Mouse (Mus musculus) splenic B cell, adult 2 months (primary cell): ENCODE measurements around the gene Pfn1.

Experiments
- DNase-seq: peaks from one replicate; pipeline ENCODE4 v3.0.0-alpha.2; 2011; ENCODE audit warnings: low read depth, low spot score
- H3K27me3 ChIP-seq: 2 replicates; pipeline ENCODE4 v1.6.1; 2012; ENCODE audit warnings: mild to moderate bottlenecking, low read length, moderate library complexity, mixed read lengths; ENCODE audit not compliant: control insufficient read depth, poor library complexity, insufficient read depth, severe bottlenecking
- H3K36me3 ChIP-seq: 2 replicates; pipeline ENCODE4 v1.6.1; 2012; ENCODE audit warnings: mild to moderate bottlenecking, low read length, moderate library complexity, mixed read lengths; ENCODE audit not compliant: control insufficient read depth, poor library complexity, insufficient read depth, severe bottlenecking

The Pfn1 gene

GRCm38 (mm10) chr11:70683640-70684039 is 29.2 kb upstream of the Pfn1 start:
- Histone ChIP-seq H3K36me3 (peaks cover 7% of the 10 kb centered on the region), H3K27me3 (no peaks in the 10 kb centered on the region)
- DNase-seq = no peak

- Histone ChIP-seq H3K36me3 (peaks cover 8% of the 10 kb centered on the region), H3K27me3 (no peaks in the 10 kb centered on the region)
- DNase-seq = peak; percentile 57
Measured at GRCm38 (mm10) chr11:70681897-70682581, 27.6 kb upstream of the Pfn1 start.

- H3K27me3 ChIP-seq = no peaks in the 10 kb centered on the region
- peaks cover 10% of the 10 kb centered on the region for H3K36me3 ChIP-seq
- DNase-seq = no peak
Measured at GRCm38 (mm10) chr11:70681170-70681569, 26.7 kb upstream of the Pfn1 start.

- H3K36me3 ChIP-seq = peaks cover 11% of the 10 kb centered on the region
- peak; percentile 89 for DNase-seq
Measured at GRCm38 (mm10) chr11:70679894-70680293, 25.4 kb upstream of the Pfn1 start.

GRCm38 (mm10) chr11:70679361-70679760 is 24.9 kb upstream of the Pfn1 start:
- Histone ChIP-seq H3K36me3 (peaks cover 11% of the 10 kb centered on the region), H3K27me3 (no peaks in the 10 kb centered on the region)
- no peak for DNase-seq

More at GRCm38 (mm10) chr11:70679894-70680293, 25.4 kb upstream of the Pfn1 start:
- no peaks in the 10 kb centered on the region for H3K27me3 ChIP-seq

GRCm38 (mm10) chr11:70678576-70678975 is 24.1 kb upstream of the Pfn1 start:
- Histone ChIP-seq H3K36me3 (peaks cover 11% of the 10 kb centered on the region), H3K27me3 (no peaks in the 10 kb centered on the region)
- DNase-seq = no peak

GRCm38 (mm10) chr11:70678092-70678491 is 23.6 kb upstream of the Pfn1 start:
- Histone ChIP-seq H3K27me3 (no peaks in the 10 kb centered on the region), H3K36me3 (peaks cover 11% of the 10 kb centered on the region)
- DNase-seq = no peak

- Histone ChIP-seq H3K27me3 (no peaks in the 10 kb centered on the region), H3K36me3 (peaks cover 6% of the 10 kb centered on the region)
- DNase-seq = no peak
Measured at GRCm38 (mm10) chr11:70674501-70674900, 20.1 kb upstream of the Pfn1 start.

GRCm38 (mm10) chr11:70674014-70674413 is 19.6 kb upstream of the Pfn1 start:
- Histone ChIP-seq H3K27me3 (no peaks in the 10 kb centered on the region), H3K36me3 (peaks cover 6% of the 10 kb centered on the region)
- DNase-seq = no peak

- DNase-seq = no peak
Measured at GRCm38 (mm10) chr11:70671333-70672047, 17.0 kb upstream of the Pfn1 start.

GRCm38 (mm10) chr11:70670483-70670882 is 16.0 kb upstream of the Pfn1 start:
- Histone ChIP-seq H3K36me3 (no peaks in the 10 kb centered on the region; the same call in none of the 2 replicates), H3K27me3 (no peaks in the 10 kb centered on the region)
- peak; percentile 38 for DNase-seq

More at GRCm38 (mm10) chr11:70671333-70672047, 17.0 kb upstream of the Pfn1 start:
- Histone ChIP-seq H3K27me3 (no peaks in the 10 kb centered on the region), H3K36me3 (peaks cover 3% of the 10 kb centered on the region)

GRCm38 (mm10) chr11:70669582-70670345 is 15.3 kb upstream of the Pfn1 start:
- no peaks in the 10 kb centered on the region; the same call in none of the 2 replicates for H3K36me3 ChIP-seq
- no peaks in the 10 kb centered on the region for H3K27me3 ChIP-seq
- DNase-seq = peak; percentile 86

GRCm38 (mm10) chr11:70668771-70669505 is 14.5 kb upstream of the Pfn1 start, which contains the start of gene Spag7:
Gene Spag7, minus strand, starts transcription at chr11:70669416.
- H3K36me3 ChIP-seq = peaks cover 4% of the 10 kb centered on the region
- peak; percentile 98 for DNase-seq
- no peaks in the 10 kb centered on the region for H3K27me3 ChIP-seq

- Histone ChIP-seq H3K36me3 (peaks cover 4% of the 10 kb centered on the region), H3K27me3 (no peaks in the 10 kb centered on the region)
- DNase-seq = no peak
Measured at GRCm38 (mm10) chr11:70668335-70668770, 13.9 kb upstream of the Pfn1 start.
